Mouse (Mus musculus): ENCODE data around the gene Nol12. TPM values are rescaled to one million over a fixed set of nuclear protein-coding genes. Genes with fewer than 3 reads are reported as not detected.

Nol12 gene
- polyA plus RNA-seq, 1 experiment, result 30.5 TPM

DNA sequence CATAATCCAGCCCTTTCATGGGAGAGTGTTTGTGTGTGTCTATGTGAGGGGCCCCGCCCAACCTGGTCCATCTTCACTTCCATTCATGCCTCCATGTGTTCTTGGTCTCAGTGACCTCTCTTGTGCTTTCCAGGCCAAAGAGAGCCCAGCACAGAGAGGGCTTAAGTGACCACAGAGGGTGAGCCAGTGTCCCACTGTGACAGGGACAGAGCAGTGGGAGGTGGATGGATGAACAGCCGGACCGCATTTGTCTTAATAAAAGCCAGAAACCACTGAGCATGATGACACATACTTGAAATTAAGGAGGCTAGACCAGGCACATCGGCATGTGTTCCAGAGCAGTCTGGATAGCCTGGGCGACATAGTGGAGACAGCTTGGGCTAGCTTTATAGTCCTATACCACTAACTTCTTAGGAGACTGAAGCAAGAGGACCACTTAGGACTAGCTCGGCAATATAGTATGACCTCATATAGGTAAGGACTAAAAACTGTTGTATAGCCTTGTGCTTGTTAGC is 4.5 kb upstream of the Nol12 start:
- H3K4me1 ChIP-seq (ENCODE audit: control insufficient read depth, insufficient read depth, low read length), result peaks cover 2% of the 10 kb centered on the region; the same call in 1 of the 2 replicates
- H3K4me3 ChIP-seq (replicated peaks; ENCODE audit: control insufficient read depth, low read depth, low read length), result no peak overlapping the region
- H3K27ac ChIP-seq (ENCODE audit: control insufficient read depth, insufficient read depth, low read depth, low read length, poor library complexity), result no peak overlapping the region
- TF ChIP-seq CTCF (IDR thresholded peaks at IDR 0.05; ENCODE audit: control insufficient read depth, insufficient read depth, low read length), result no peak
- no peak for TF ChIP-seq POLR2A (IDR thresholded peaks at IDR 0.05; ENCODE audit: borderline replicate concordance, control insufficient read depth, low read depth, low read length)
- WGBS, result 88% methylated on average over 6 of the region's 6 CpGs

DNA sequence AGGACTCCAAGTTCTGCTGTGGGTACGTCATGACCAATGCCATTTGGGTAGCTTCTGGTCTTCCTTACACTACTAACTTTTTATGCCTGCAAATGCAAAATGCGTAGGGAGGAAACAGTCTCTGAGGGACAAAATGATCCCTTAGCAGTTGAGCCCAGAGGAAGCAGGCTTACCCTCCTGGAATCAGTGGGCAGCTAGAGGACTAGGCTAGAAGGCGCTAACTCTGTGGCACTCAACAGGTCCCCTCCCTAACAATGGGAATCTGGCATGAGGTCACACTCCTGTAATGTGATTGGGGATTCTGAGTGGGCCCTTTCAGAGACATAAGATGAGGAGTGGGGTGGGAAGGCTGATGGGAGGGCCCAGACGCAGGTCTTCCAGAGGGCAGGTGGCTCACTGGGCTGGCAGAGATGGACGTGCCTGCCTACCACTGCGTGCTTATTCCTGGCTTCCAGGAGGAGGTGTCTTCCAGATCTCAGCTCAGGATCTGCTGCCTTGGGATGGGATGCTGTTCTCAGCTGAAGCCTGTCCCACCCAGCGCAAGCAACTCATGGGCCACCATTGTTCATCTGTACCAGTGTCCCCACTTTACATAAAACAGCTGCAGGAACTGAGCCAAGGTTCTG is 3.8 kb upstream of the Nol12 start:
- 89% methylated on average over 7 of the region's 7 CpGs for WGBS
- Histone ChIP-seq H3K4me3 (replicated peaks; ENCODE audit: control insufficient read depth, low read depth, low read length) (no peak overlapping the region), H3K27ac (ENCODE audit: control insufficient read depth, insufficient read depth, low read depth, low read length, poor library complexity) (no peak overlapping the region), H3K4me1 (ENCODE audit: control insufficient read depth, insufficient read depth, low read length) (peaks cover 2% of the 10 kb centered on the region; the same call in 1 of the 2 replicates)
- TF ChIP-seq CTCF (IDR thresholded peaks at IDR 0.05; ENCODE audit: control insufficient read depth, insufficient read depth, low read length) (no peak), POLR2A (IDR thresholded peaks at IDR 0.05; ENCODE audit: borderline replicate concordance, control insufficient read depth, low read depth, low read length) (no peak)

DNA sequence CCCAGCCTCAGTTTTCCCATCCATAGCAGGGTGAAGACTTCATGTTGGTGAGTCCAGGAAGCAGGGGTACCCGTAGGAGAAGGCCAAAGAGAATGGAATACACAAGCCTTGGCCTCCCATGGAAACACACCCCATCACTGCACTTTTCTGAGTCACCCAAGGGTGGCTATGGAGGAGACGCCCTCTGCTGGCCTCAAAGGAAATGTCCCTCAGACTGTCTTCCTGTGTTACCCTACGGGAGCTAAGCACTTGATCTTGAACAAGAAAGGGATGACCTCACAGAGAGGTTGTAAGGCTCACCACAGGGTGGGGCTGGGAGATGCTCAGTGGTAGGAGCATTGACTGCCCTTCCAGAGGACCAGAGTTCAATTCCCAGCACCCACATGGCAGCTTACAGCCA is 3.2 kb upstream of the Nol12 start:
- Histone ChIP-seq H3K4me3 (replicated peaks; ENCODE audit: control insufficient read depth, low read depth, low read length) (no peak overlapping the region), H3K4me1 (ENCODE audit: control insufficient read depth, insufficient read depth, low read length) (peaks cover 3% of the 10 kb centered on the region; the same call in 1 of the 2 replicates), H3K27ac (ENCODE audit: control insufficient read depth, insufficient read depth, low read depth, low read length, poor library complexity) (no peak overlapping the region)
- TF ChIP-seq CTCF (IDR thresholded peaks at IDR 0.05; ENCODE audit: control insufficient read depth, insufficient read depth, low read length), result peak; percentile 86
- TF ChIP-seq POLR2A (IDR thresholded peaks at IDR 0.05; ENCODE audit: borderline replicate concordance, control insufficient read depth, low read depth, low read length), result no peak
- WGBS, result 1% methylated on average over 3 of the region's 3 CpGs

DNA sequence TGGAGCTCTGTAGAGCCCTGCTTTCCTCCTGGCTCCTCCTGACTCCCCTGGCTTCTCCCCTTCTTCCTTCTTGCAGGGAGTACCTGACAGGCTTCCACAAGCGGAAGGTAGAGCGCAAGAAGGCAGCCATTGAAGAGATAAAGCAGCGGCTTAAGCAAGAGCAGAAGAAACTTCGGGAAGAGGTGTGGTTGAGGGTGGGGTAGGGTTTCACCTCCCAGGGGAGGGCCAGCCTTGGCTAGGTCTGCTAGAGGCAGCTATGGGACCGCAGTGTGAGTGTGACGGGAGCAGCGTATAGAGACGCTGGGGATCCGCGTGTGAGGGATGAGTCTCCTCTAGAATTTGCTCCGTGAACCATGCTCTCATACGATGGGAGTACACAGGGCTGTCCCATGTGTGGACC is 1.7 kb downstream of the Nol12 start:
- Histone ChIP-seq H3K4me1 (ENCODE audit: control insufficient read depth, insufficient read depth, low read length) (peaks cover 1% of the 10 kb centered on the region; the same call in 1 of the 2 replicates), H3K27ac (ENCODE audit: control insufficient read depth, insufficient read depth, low read depth, low read length, poor library complexity) (no peak overlapping the region), H3K4me3 (replicated peaks; ENCODE audit: control insufficient read depth, low read depth, low read length) (no peak overlapping the region)
- TF ChIP-seq POLR2A (IDR thresholded peaks at IDR 0.05; ENCODE audit: borderline replicate concordance, control insufficient read depth, low read depth, low read length) (no peak), CTCF (IDR thresholded peaks at IDR 0.05; ENCODE audit: control insufficient read depth, insufficient read depth, low read length) (no peak)
- WGBS, result 82% methylated on average over 12 of the region's 12 CpGs

DNA sequence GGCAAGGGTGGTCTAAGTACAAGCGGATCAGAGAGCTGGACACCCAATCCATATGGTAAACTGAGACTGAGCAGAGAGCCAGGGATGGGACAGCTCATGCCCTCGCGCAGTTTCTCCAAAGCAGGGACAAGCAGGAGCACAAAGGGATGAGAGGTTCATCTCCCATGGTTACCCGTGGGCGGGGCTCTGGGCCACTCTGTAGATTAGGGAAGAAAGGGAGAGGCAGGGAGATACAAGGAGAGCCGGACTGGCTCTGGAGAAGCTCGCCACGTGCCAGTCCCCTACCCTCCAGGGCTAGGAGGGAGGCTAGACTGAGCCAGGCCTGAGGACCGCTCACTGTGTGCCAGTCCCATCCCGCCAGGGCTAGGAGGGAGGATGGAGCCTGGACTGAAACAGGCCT is 2.6 kb downstream of the Nol12 start:
- WGBS, result 89% methylated on average over 10 of the region's 10 CpGs
- Histone ChIP-seq H3K4me1 (ENCODE audit: control insufficient read depth, insufficient read depth, low read length) (peaks cover 1% of the 10 kb centered on the region; the same call in 1 of the 2 replicates), H3K4me3 (replicated peaks; ENCODE audit: control insufficient read depth, low read depth, low read length) (no peak overlapping the region), H3K27ac (ENCODE audit: control insufficient read depth, insufficient read depth, low read depth, low read length, poor library complexity) (no peak overlapping the region)
- TF ChIP-seq CTCF (IDR thresholded peaks at IDR 0.05; ENCODE audit: control insufficient read depth, insufficient read depth, low read length) (no peak), POLR2A (IDR thresholded peaks at IDR 0.05; ENCODE audit: borderline replicate concordance, control insufficient read depth, low read depth, low read length) (no peak)

DNA sequence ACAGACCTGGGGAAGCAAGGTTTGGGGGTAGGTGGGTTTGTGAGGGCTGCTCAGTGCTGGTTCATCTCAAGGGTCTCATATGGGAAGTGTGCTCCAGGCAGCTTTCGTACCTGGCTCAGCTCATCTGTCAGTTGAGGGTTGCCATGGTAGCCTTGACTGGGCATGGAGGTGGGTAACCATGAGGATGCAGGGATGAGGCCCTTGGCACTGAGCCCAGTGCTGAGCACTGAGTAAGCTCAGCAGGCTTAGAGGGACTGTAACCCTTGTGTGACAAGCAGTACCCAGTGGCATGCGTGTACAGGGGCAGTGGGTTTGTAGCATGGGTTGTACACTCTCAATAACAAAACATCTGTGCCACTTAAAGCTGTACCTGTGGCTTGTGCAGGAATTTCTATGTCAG is 3.2 kb downstream of the Nol12 start:
- WGBS, result 86% methylated on average over 2 of the region's 2 CpGs
- TF ChIP-seq POLR2A (IDR thresholded peaks at IDR 0.05; ENCODE audit: borderline replicate concordance, control insufficient read depth, low read depth, low read length) (no peak), CTCF (IDR thresholded peaks at IDR 0.05; ENCODE audit: control insufficient read depth, insufficient read depth, low read length) (no peak)

DNA sequence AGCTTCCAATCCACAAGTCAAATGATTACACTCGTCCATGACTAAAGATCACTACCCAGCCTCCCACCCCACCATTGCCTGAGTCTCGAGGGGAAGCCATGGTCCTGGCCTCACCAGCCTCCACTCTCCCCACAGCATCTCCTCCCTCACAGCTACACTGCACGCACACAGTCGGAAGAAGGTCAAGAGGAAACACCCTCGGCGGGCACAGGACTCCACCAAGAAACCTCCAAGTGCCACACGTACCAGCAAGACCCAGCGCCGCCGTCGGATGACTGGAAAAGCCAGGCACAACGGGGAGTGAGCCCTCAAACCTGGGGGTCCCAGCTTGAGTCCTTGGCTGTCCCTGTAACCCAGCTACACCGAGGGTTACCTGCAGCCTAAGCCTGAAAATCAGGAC is 5.6 kb downstream of the Nol12 start:
- no peak overlapping the region for H3K4me3 ChIP-seq (replicated peaks; ENCODE audit: control insufficient read depth, low read depth, low read length)
- H3K27ac ChIP-seq (ENCODE audit: control insufficient read depth, insufficient read depth, low read depth, low read length, poor library complexity), result no peak overlapping the region
- 89% methylated on average over 13 of the region's 13 CpGs for WGBS
- peaks cover 1% of the 10 kb centered on the region; the same call in 1 of the 2 replicates for H3K4me1 ChIP-seq (ENCODE audit: control insufficient read depth, insufficient read depth, low read length)
- no peak for TF ChIP-seq CTCF (IDR thresholded peaks at IDR 0.05; ENCODE audit: control insufficient read depth, insufficient read depth, low read length)
- TF ChIP-seq POLR2A (IDR thresholded peaks at IDR 0.05; ENCODE audit: borderline replicate concordance, control insufficient read depth, low read depth, low read length), result 0 out of 2 replicates have a peak, but pooled peaks have one; percentile 6

More for the DNA sequence above, 3.2 kb downstream of the Nol12 start:
- H3K4me1 ChIP-seq (ENCODE audit: control insufficient read depth, insufficient read depth, low read length), result peaks cover 1% of the 10 kb centered on the region; the same call in 1 of the 2 replicates
- no peak overlapping the region for H3K4me3 ChIP-seq (replicated peaks; ENCODE audit: control insufficient read depth, low read depth, low read length)
- no peak overlapping the region for H3K27ac ChIP-seq (ENCODE audit: control insufficient read depth, insufficient read depth, low read depth, low read length, poor library complexity)

DNA sequence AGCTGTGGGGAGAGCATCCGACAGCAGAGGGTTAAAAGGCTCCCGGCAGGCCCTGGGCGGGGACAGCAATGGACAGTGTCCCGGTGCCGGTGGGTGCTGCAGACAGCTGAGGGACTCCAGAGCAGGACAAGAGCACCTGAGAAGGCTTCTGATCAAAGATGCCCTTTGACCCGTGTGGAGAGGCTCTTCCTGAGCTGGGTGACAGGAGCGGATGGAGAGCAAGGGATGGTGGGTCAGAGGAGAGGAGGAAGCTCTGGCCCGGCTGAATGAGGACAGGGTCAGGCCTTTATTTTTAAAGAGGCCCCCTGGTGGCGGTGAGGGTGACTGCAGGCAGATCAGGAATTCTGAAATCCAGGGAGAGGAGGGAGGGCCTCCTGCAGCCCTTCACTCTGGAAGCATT is 7.9 kb downstream of the Nol12 start:
- H3K27ac ChIP-seq (ENCODE audit: control insufficient read depth, insufficient read depth, low read depth, low read length, poor library complexity), result no peak overlapping the region
- WGBS, result 20% methylated on average over 9 of the region's 9 CpGs
- no peak overlapping the region for H3K4me3 ChIP-seq (replicated peaks; ENCODE audit: control insufficient read depth, low read depth, low read length)
- no peaks in the 10 kb centered on the region for H3K4me1 ChIP-seq (ENCODE audit: control insufficient read depth, insufficient read depth, low read length)
- TF ChIP-seq POLR2A (IDR thresholded peaks at IDR 0.05; ENCODE audit: borderline replicate concordance, control insufficient read depth, low read depth, low read length) (no peak), CTCF (IDR thresholded peaks at IDR 0.05; ENCODE audit: control insufficient read depth, insufficient read depth, low read length) (peak; percentile 64)
